12 mouse cellular contexts compared by ENCODE assay signal in genomic region chr14:101327421-101327820, GRCm38 (mm10).
DNase-seq lines count a peak whose midpoint lies in the region; ATAC-seq lines count a peak whose summit lies in the region.
"Had no signal": no experiment of that assay in that cellular context is flagged by ENCODE, and none has a peak within 500 bp of the region (broad histone marks: within the 10 kb centered on the region; RNA-seq: fewer than 3 reads in every experiment).

No protein-coding gene starts in this region.

- H3K9me3 ChIP-seq in forebrain, embryonic 14.5 days (replicated peaks; ENCODE audit: control insufficient read depth, low read length), result no peaks in the 10 kb centered on the region
- no peaks in the 10 kb centered on the region for H3K9me3 ChIP-seq in midbrain, embryonic 15.5 days
- H3K9me3 ChIP-seq: lung, embryonic 15.5 days; stomach, embryonic 15.5 days had no signal

- peak; percentile 16 to 61 for DNase-seq in adrenal gland, adult (ENCODE audit: inconsistent age in 2 of 2, low spot score in 1 of 2)
- no peak for DNase-seq in adrenal gland, postnatal 4 days (ENCODE audit: low spot score in 2 of 2)
- DNase-seq in brain, adult 2 months (ENCODE audit: low read depth, low spot score), result peak; percentile 45
- peak; percentile 75 for DNase-seq in forebrain, embryonic 14.5 days (ENCODE audit: low spot score)
- no peak for DNase-seq in gastrocnemius, postnatal 10 days
- DNase-seq in spleen, postnatal 36 days (ENCODE audit: low spot score in 2 of 2), result no peak
- no peak for DNase-seq in kidney, postnatal 25 days

- WGBS in forebrain, embryonic 14.5 days, result 52% methylated on average over 6 of the region's 6 CpGs
- WGBS in midbrain, embryonic 15.5 days, result 46% methylated on average over 6 of the region's 6 CpGs

- H3K27ac ChIP-seq in forebrain, embryonic 14.5 days (ENCODE audit: low read depth, low read length), result 0 out of 2 replicates have a peak overlapping the region, but pooled peaks have one; percentile 44
- H3K27ac ChIP-seq in midbrain, embryonic 15.5 days, result no peak overlapping the region
- H3K27ac ChIP-seq: lung, embryonic 15.5 days; stomach, embryonic 15.5 days had no signal

- no peak overlapping the region for H3K4me3 ChIP-seq in forebrain, embryonic 14.5 days (ENCODE audit: low read depth, low read length)
- no peak overlapping the region for H3K4me3 ChIP-seq in midbrain, embryonic 15.5 days
- H3K4me3 ChIP-seq: erythroblast, embryonic 14.5 days; lung, embryonic 15.5 days; stomach, embryonic 15.5 days had no signal

- peak; percentile 79 for ATAC-seq in forebrain, embryonic 14.5 days
- ATAC-seq in midbrain, embryonic 15.5 days (replicated peaks), result peak; percentile 82
- ATAC-seq: intestine, embryonic 16.5 days had no signal

- no peak overlapping the region for H3K4me2 ChIP-seq in forebrain, embryonic 14.5 days (ENCODE audit: low read length)
- H3K4me2 ChIP-seq in midbrain, embryonic 15.5 days, result no peak overlapping the region
- H3K4me2 ChIP-seq: lung, embryonic 15.5 days; stomach, embryonic 15.5 days had no signal

- peaks cover 5% of the 10 kb centered on the region; the same call in 1 of the 2 replicates for H3K4me1 ChIP-seq in forebrain, embryonic 14.5 days (ENCODE audit: control insufficient read depth, insufficient read depth, low read length)
- H3K4me1 ChIP-seq in midbrain, embryonic 15.5 days, result peaks cover 4% of the 10 kb centered on the region; the same call in 1 of the 2 replicates
- H3K4me1 ChIP-seq: lung, embryonic 15.5 days; stomach, embryonic 15.5 days had no signal

- no peaks in the 10 kb centered on the region for H3K27me3 ChIP-seq in forebrain, embryonic 14.5 days (replicated peaks; ENCODE audit: control insufficient read depth, insufficient read depth, low read length)
- H3K27me3 ChIP-seq in midbrain, embryonic 15.5 days (replicated peaks), result no peaks in the 10 kb centered on the region
- H3K27me3 ChIP-seq: lung, embryonic 15.5 days; stomach, embryonic 15.5 days had no signal

- no peaks in the 10 kb centered on the region for H3K36me3 ChIP-seq in forebrain, embryonic 14.5 days (ENCODE audit: control insufficient read depth, insufficient read depth, low read length)
- H3K36me3 ChIP-seq in midbrain, embryonic 15.5 days (replicated peaks), result no peaks in the 10 kb centered on the region
- H3K36me3 ChIP-seq: lung, embryonic 15.5 days; stomach, embryonic 15.5 days had no signal

- H3K9ac ChIP-seq in forebrain, embryonic 14.5 days (ENCODE audit: low read length), result no peak overlapping the region
- H3K9ac ChIP-seq in midbrain, embryonic 15.5 days, result no peak overlapping the region
- H3K9ac ChIP-seq: lung, embryonic 15.5 days; stomach, embryonic 15.5 days had no signal

Comparison
In these comparisons a context has a peak if more than half of its experiments do, and no peak if none do; other contexts are left out.
1. DNase-seq: peak in adrenal gland, adult (2 of 2), brain, adult 2 months (single experiment) and forebrain, embryonic 14.5 days (single experiment); none in adrenal gland, postnatal 4 days (0 of 2), gastrocnemius, postnatal 10 days (single experiment), spleen, postnatal 36 days (0 of 2) and kidney, postnatal 25 days (0 of 2).